Mouse (Mus musculus): ENCODE measurements around the gene Gm10337.

The Gm10337 gene

DNA sequence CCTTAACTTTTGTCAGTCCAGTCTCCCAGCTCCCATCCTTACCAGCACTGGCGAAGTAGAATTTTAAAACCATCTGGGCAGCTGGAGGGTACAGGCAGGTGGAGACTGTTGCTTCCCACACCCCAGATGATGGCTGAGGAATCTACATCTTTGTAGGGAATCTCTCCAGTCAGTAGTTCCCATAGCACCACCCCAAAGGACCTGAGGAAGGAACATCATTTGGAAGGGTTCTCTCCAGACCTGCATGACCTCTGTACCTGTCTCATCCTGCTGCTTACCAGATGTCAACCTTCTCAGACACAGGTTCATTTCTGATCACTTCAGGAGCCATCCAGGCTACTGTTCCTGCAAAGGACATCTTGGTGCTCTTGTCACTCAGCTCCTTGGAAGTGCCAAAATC is at the start of gene Gm10337:
Gm10337 (plus strand) TSS at position 276 of the 400 bp plus-strand sequence.
- DNase-seq: no peak

DNA sequence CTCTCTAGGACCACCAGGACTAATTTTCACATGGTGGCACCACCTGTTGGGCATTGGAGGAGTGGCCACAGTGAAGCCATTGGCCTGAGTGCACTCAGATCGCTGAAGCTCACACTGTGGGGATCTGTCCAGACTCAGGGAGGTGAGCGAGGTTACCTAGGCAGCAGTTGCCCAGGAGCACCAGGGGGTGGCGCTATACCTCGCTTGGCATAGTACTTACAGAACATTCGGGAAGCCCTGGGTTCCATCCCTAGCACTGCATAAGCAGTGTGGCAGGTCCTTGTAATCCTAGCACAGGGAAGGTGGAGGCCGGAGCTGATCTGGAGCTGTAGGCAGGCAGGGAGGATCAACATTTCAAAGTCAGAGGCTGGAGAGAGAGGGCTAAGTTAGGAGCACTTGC is 47.5 kb upstream of the Gm10337 start:
- DNase-seq: no peak

GRCm38 (mm10) chr15:102458050-102458736 is 45.3 kb upstream of the Gm10337 start:
- DNase-seq: no peak

- peak; percentile 80 to 89 for DNase-seq
These were observed 44.6 kb upstream of the Gm10337 start, which contains the start of gene Prr13 for GRCm38 (mm10) chr15:102458904-102459317. Gene Prr13, plus strand, starts transcription at chr15:102459028.

DNA sequence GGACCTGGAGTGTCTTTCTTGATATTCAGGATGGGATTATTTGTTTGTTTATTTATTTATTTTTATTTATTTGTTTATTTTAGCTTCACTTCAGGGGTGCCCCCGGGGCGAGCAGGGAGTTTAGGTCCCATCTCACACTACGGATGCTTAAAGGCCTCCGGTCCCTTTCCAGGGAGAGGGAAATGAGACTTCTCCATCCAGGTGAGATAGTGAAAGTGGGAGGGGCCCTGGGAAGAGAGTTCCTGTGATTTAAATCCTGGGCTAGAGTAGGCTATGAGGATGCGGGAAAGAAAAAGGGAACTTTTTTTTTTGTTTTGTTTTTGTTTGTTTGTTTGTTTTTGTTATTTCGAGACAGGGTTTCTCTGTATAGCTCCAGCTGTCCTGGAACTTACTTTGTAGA is 44.1 kb upstream of the Gm10337 start:
- DNase-seq: no peak

GRCm38 (mm10) chr15:102459847-102460246 is 43.7 kb upstream of the Gm10337 start:
- DNase-seq: no peak

DNA sequence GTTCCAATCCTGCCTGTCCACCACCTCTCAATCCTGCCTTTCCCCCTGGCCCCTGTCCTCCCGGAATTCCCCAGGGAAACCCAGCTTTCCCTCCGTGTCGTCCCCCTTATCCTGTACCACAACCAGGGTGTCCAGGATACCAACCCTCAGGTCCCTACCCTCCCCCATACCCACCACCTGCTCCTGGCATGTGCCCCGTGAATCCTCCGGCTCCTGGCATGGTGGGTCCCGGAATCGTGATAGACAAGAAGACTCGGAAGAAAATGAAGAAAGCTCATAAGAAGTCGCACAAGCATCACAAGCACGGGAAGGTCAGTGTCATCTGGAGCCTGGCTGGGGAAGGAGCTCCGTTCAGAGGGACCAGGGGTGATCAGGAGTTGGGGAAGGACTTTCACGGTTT is 43.1 kb upstream of the Gm10337 start:
- no peak for DNase-seq

GRCm38 (mm10) chr15:102460971-102461370 is 42.6 kb upstream of the Gm10337 start:
- no peak for DNase-seq

DNA sequence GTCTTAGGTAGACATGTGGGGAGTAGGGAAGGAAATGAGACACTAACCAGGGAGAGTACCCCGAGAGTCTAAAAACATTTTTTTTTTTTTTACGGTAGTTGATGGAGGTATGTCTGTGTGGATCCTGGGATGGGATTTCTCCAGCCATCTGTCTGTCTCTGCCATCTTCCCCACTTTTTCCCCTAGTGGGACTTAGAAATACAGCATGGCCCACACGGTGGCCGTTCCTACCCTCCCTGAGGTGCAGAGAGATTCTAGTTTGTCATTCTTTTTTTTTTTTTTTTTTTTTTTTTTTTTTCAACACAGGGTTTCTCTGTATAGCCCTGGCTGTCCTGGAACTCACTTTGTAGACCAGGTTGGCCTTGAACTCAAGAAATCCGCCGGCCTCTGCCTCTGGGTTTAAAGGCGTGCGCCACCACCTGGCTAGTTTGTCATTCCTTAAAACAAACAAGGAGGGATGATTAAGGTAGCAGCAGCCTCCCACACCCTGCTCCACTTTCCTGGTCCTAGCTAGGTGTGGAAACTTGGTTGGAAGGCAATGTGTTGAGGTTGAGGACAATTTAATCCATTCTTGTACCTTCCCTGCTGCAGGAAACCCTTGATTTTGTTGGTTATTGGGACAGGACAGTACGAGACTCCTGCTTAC is 42.0 kb upstream of the Gm10337 start:
- DNase-seq: no peak

DNA sequence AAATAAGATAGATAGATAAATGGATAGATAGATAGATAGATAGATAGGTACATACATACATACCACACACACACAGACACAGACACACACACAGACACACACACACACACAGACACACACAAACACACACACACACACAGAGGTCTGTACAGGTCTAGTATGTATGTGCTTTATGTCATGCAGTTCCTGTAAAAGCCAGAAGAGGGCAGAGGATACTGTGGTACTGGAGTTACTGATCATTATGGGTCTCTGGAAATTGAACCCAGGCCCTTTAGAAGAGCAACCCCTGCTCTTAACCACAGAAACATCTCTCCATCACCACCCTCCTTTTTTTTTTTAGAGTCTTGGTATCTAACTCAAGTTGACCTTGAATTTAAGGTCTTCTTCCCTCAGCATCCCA is 39.9 kb upstream of the Gm10337 start:
- no peak for DNase-seq

GRCm38 (mm10) chr15:102468675-102469370 is 34.7 kb upstream of the Gm10337 start:
- no peak for DNase-seq

GRCm38 (mm10) chr15:102470183-102470604 is 33.3 kb upstream of the Gm10337 start, which contains the start of gene Pcbp2:
Gene Pcbp2, plus strand, starts transcription at chr15:102470539.
- peak; percentile 95 to 96 for DNase-seq

- DNase-seq: peak; percentile 64 to 71
These were observed 32.8 kb upstream of the Gm10337 start for GRCm38 (mm10) chr15:102470605-102471294.

- no peak for DNase-seq
These were observed 32.3 kb upstream of the Gm10337 start for GRCm38 (mm10) chr15:102471295-102471645.

GRCm38 (mm10) chr15:102471727-102472126 is 31.8 kb upstream of the Gm10337 start:
- DNase-seq: no peak

DNA sequence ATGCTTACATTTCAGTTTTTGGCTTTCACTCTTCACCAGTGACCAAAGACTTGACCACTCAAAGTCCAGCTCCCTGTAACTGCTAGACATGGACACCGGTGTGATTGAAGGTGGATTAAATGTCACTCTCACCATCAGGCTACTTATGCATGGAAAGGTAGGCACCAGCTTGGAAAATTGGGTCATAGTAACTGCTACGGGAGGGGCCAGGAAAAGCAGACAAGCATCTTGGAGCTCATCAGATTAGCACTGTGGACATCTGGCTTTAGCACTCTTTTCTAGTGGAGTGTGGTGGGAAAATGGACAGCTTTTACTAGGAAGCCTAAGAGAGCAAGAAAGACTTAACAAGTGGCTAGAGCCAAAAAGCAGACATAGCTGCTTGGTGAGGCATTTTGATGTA is 30.3 kb upstream of the Gm10337 start:
- DNase-seq: no peak

DNA sequence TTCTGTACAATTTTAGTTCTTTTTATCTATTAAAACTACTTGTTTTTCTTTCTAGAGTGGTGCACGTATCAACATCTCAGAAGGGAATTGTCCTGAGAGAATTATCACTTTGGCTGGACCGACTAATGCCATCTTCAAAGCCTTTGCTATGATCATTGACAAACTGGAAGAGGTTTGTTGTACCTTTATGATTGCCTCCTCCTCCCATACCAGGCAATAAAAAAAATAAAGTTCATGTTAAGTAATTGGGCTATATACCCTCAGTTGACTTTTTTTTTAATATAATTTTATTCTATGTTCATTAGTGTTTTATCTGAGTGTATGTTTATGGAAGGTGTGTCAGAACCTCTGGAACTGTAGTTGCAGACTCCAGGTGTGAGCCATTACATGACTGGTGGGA is 29.0 kb upstream of the Gm10337 start:
- DNase-seq: no peak

DNA sequence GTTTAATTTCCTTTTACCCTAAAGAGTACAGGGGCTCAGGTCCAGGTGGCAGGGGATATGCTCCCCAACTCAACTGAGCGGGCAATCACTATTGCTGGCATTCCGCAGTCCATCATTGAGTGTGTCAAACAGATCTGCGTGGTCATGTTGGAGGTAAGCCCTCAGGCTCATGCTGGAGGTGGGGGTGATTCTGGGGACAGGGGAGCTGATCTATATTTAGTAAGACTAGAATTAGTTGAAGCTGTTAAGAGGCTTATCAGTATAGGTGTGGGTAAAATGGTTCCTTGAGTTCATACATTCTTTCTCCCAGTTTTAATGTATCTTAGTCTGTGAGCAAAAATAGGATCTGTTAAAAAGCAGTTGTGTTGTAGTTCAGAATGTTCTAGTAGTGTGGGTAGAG is 20.4 kb upstream of the Gm10337 start:
- no peak for DNase-seq

- DNase-seq: no peak
These were observed 17.7 kb upstream of the Gm10337 start for GRCm38 (mm10) chr15:102485853-102486252.

GRCm38 (mm10) chr15:102487664-102488063 is 15.9 kb upstream of the Gm10337 start:
- no peak for DNase-seq

DNA sequence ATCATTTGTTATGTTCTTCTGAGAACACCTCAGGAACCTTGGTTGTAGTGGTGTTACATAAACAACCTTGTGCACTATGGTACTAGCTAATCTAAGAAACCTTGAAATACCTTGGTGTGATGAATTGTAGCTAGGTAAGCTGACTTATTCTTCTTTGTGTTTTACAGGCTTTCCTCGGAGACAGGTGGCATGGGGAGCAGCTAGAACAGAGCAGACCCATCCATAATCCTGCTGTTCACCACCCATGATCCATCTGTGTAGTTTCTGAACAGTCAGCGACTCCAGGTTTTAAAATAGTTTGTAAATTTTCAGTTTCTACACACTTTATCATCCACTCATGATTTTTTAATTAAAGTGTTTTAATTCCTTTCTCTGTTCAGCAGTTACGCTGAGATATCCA is 5.2 kb upstream of the Gm10337 start:
- no peak for DNase-seq

DNA sequence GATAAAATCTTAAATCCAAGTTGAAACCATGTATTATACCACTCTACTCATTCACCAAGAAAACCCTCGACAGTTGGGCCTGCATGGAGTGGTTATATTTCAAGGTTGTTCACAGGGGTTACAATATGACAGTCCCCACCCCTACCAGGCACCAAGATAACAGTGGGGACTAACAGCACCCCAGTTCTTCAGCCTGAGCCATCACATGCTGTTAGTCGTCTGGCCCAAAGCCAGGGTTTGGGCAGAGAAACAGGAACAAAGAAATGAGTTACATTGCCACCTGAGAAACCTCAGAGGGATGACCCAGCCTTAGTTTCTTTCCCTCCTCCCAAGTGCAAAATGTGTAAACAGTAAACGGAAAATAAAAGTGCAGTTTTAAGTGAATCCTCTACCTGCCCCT is 4.2 kb upstream of the Gm10337 start:
- DNase-seq: no peak

DNA sequence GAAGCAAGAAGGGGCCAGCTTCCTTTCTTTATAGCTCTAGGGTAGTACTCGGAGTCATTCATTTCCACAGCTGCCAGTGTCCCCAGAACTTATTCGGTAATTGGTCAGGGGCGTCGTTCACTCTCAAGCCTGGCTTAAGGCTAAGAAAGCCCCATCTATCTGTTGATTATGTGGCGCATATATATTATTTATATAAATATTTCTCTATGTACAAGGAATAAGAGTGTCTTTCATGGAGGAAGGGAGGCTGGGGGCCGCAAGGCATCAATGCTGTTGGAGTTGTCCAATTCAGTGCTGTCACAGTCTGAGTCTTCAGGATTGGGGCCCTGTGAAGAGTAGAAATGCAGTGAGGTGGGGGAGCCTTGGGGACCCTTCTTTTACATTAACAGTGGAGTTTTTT is 3.7 kb upstream of the Gm10337 start:
- no peak for DNase-seq
